Mouse (Mus musculus): ENCODE data around the gene Asic1.

Asic1 gene

GRCm38 (mm10) chr15:99678063-99678800 lies 8.1 kb downstream of the Asic1 start:
- TF ChIP-seq GATA4 (IDR thresholded peaks at IDR 0.05; ENCODE audit: insufficient replicate concordance, low read length), result no peak

GRCm38 (mm10) chr15:99679008-99679407 lies 8.8 kb downstream of the Asic1 start:
- TF ChIP-seq GATA4 (IDR thresholded peaks at IDR 0.05; ENCODE audit: insufficient replicate concordance, low read length), result no peak

GRCm38 (mm10) chr15:99682880-99683279 lies 12.7 kb downstream of the Asic1 start:
- no peak for TF ChIP-seq GATA4 (IDR thresholded peaks at IDR 0.05; ENCODE audit: insufficient replicate concordance, low read length)

GRCm38 (mm10) chr15:99684156-99684555 lies 14.0 kb downstream of the Asic1 start:
- no peak for TF ChIP-seq GATA4 (IDR thresholded peaks at IDR 0.05; ENCODE audit: insufficient replicate concordance, low read length)

GRCm38 (mm10) chr15:99688712-99689111 lies 18.5 kb downstream of the Asic1 start:
- TF ChIP-seq GATA4 (IDR thresholded peaks at IDR 0.05; ENCODE audit: insufficient replicate concordance, low read length), result no peak

GRCm38 (mm10) chr15:99690924-99691323 lies 20.8 kb downstream of the Asic1 start:
- TF ChIP-seq GATA4 (IDR thresholded peaks at IDR 0.05; ENCODE audit: insufficient replicate concordance, low read length), result no peak

- TF ChIP-seq GATA4 (IDR thresholded peaks at IDR 0.05; ENCODE audit: insufficient replicate concordance, low read length), result no peak
Measured at GRCm38 (mm10) chr15:99691976-99692375, 21.8 kb downstream of the Asic1 start.

GRCm38 (mm10) chr15:99697309-99697708 lies 27.1 kb downstream of the Asic1 start:
- no peak for TF ChIP-seq GATA4 (IDR thresholded peaks at IDR 0.05; ENCODE audit: insufficient replicate concordance, low read length)

GRCm38 (mm10) chr15:99698533-99699085 lies 28.4 kb downstream of the Asic1 start:
- TF ChIP-seq GATA4 (IDR thresholded peaks at IDR 0.05; ENCODE audit: insufficient replicate concordance, low read length), result no peak

GRCm38 (mm10) chr15:99699715-99700114 lies 29.5 kb downstream of the Asic1 start:
- TF ChIP-seq GATA4 (IDR thresholded peaks at IDR 0.05; ENCODE audit: insufficient replicate concordance, low read length), result no peak

GRCm38 (mm10) chr15:99700219-99701106 lies 30.3 kb downstream of the Asic1 start:
- no peak for TF ChIP-seq GATA4 (IDR thresholded peaks at IDR 0.05; ENCODE audit: insufficient replicate concordance, low read length)

GRCm38 (mm10) chr15:99701999-99702900 lies 32.1 kb downstream of the Asic1 start, which contains the start of gene Smarcd1:
Gene Smarcd1, plus strand, starts transcription at chr15:99702129.
- peak; percentile 34; the same call in 1 of the 2 replicates for TF ChIP-seq GATA4 (IDR thresholded peaks at IDR 0.05; ENCODE audit: insufficient replicate concordance, low read length)

- TF ChIP-seq GATA4 (IDR thresholded peaks at IDR 0.05; ENCODE audit: insufficient replicate concordance, low read length), result no peak
Measured at GRCm38 (mm10) chr15:99703104-99703503, 32.9 kb downstream of the Asic1 start.

- no peak for TF ChIP-seq GATA4 (IDR thresholded peaks at IDR 0.05; ENCODE audit: insufficient replicate concordance, low read length)
Measured at GRCm38 (mm10) chr15:99703676-99704040, 33.5 kb downstream of the Asic1 start.
